Mouse (Mus musculus) gastrocnemius, postnatal 4 days (tissue): ENCODE data around the gene Hist1h2bh. TPM values are rescaled to one million over a fixed set of nuclear protein-coding genes. Genes with fewer than 3 reads are reported as not detected.
A peak's percentile ranks its signal among the peaks of the same experiment; 100 is the strongest.
"Not testable (repeated sequence)": the region's sequence is repeated elsewhere in the genome, so short reads cannot be mapped to it uniquely, and the experiment has no call there.

Source experiments
- DNase-seq, 2 experiments: peaks; one replicate each; pipeline ENCODE4 v3.0.0; 2021 to 2022; ENCODE audit warnings: low spot score in 2 of 2, mixed read lengths in 2 of 2
- total RNA-seq, 2 experiments: library from RNA; stranded (reverse); gene quantifications; 2 replicates each; pipeline ENCODE4 v1.2.3; 2021

Hist1h2bh gene
- total RNA-seq, 2 experiments from 2014 or later = 18.5 to 24.9 TPM

DNA sequence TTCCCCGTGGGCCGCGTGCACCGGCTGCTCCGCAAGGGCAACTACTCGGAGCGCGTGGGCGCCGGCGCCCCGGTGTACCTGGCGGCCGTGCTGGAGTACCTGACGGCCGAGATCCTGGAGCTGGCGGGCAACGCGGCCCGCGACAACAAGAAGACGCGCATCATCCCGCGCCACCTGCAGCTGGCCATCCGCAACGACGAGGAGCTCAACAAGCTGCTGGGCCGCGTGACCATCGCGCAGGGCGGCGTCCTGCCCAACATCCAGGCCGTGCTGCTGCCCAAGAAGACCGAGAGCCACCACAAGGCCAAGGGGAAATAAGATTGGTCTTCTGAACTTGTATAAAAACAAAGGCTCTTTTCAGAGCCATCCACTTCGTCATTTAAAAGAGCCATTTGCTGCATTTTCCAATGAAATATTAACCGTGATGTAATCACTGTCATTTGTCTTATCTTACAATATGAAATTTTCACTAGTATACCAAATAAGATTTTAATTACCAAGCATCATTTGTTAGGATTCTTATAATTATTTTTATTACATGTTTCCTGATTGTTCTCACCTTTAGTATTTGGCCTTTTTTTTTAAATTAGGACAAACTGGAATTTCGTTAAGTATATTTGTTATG lies 31.5 kb upstream of the Hist1h2bh start:
- DNase-seq = not testable (repeated sequence)

DNA sequence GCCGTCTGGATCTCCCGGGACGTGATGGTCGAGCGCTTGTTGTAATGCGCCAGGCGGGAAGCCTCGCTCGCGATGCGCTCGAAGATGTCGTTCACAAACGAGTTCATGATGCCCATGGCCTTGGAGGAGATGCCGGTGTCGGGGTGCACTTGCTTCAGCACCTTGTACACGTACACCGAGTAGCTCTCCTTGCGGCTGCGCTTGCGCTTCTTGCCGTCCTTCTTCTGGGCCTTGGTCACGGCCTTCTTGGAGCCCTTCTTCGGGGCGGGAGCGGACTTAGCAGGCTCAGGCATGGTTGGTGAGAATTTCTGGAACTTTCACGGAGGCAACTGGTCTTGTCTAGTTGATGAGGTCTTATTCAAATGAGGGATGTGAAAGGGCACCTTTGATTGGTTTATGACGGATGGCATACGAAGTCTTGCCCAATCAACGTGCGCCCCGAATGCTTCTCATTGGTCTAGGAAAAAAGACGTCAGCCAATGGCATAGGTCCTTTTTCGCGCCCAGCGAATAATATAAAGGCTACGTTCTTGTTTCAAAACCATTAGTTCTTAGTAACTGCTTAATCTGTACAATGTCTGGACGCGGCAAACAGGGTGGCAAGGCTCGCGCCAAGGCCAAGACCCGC lies 30.8 kb upstream of the Hist1h2bh start, which contains the start of the genes Hist1h2bf and Hist1h2ad:
Hist1h2bf (minus strand) TSS at position 299 of the 627 bp plus-strand sequence.
Hist1h2ad (plus strand) TSS at position 484 of the 627 bp plus-strand sequence.
- peak; percentile 67 to 87 for DNase-seq

DNA sequence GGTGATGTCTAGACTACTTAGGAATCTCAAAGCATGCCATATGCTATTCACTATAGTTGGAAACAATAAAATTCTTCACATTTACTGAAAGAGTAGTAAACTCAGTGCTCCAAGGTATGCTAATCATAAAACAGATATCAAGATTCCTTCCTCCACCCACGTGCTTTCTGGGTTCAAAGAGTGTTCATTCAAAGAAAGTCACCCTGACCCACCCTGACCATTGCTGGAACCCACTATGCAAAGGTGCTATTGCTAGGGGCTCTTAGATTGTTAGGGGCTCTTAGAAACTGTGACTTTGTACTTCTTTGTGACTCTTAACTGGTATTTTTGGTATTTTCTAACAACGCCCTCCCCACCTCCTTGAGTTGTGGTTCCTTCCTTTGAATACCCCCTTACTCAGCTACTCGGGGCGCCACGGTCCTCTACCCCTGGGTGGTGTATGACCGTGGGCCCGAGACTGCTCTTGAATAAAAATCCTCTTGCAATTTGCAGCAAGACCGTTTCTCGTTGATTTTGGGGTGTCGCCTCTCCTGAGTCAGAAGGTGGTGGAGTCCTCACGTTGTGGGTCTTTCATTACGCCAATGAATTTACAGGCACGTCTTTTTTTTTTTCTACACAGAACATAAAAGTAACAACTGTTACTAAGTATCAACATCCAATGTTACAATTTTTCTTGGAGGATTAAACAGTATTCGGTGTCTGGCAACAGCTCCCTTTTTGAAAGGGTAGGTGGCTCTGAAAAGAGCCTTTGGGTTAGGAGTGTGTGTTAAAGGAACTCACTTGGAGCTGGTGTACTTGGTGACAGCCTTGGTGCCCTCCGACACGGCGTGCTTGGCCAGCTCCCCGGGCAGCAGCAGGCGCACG lies 30.1 kb upstream of the Hist1h2bh start:
- not testable (repeated sequence) for DNase-seq

DNA sequence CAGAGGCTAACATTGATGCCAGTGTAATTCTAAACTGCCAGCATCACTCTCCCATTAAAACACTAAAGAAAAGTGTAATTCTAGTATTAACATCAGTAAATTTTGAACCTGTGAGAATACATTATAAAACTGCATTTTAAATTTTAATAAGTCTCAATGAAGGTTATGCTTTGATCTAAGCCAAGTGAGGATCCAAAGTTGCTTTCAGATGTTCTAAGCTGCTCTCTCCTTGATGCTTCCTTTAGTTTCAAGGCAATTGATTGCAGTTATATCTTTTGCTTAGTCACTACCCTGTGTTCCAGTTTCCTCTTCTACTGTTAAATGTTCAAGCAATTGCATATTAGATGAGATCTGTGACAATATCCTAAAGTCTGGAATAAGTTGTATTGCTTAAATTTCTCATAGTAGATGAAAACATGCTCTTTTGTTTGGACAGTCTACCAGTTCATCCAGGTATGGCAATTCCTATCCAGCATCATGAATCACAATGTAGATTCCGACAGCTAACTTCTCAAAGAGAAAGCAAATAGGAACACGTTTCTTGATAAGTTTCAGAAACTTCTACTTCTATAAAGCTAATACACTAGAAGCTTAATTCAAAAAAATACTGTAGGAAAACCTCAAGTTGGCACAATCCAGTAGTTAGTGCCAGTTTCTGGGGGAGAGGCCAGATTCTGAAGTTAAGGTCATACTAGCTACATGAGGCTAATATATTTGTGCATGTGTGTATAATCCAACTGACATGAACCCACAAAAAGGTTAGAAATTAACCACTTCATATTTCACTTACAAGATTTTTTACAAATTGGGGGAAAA lies 29.2 kb upstream of the Hist1h2bh start:
- no peak for DNase-seq

DNA sequence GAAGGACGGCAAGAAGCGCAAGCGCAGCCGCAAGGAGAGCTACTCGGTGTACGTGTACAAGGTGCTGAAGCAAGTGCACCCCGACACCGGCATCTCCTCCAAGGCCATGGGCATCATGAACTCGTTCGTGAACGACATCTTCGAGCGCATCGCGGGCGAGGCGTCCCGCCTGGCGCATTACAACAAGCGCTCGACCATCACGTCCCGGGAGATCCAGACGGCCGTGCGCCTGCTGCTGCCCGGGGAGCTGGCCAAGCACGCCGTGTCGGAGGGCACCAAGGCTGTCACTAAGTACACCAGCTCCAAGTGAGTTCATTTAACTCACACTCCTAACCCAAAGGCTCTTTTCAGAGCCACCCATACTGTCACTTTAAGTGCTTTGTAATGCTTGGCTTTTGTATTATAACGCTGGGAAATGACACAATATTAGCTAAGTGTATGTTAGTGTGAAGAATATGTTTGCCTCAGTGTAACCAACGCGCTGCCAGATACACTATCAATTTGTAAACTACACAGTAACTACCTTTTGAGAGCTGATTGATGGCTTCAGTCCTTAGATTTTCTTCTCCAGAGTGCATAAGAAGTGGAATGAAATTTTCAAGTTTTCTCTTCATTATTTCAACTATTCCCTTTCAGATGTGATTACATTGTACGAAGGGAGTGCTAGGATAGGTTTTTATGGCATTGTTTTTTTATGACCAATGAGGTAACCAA lies 28.5 kb upstream of the Hist1h2bh start:
- DNase-seq = not testable (repeated sequence)

DNA sequence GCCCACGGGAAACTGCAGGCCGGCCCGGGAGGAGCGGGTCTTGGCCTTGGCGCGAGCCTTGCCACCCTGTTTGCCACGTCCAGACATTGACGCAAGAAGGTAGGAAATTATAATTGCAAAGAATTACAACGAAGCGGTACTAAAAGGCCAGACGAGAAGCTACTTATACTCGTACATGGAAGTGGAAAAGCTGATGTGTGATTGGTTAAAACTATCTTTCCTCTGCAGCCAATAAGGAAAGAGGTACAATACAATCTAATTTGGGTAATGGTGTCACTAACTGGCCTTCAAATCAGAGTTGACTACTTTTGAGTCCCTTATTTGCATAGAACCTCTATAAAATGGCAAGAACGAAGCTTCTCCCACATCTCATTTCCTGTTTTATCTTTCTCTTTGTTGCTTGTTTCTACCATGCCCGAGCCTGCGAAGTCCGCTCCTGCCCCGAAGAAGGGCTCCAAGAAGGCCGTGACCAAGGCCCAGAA lies 27.9 kb upstream of the Hist1h2bh start, which contains the start of the genes Hist1h2ae and Hist1h2bg:
Hist1h2ae (minus strand) TSS at position 199 of the 482 bp plus-strand sequence.
Hist1h2bg (plus strand) TSS at position 375 of the 482 bp plus-strand sequence.
- DNase-seq = peak in 1 of 2 experiments; percentile 53

DNA sequence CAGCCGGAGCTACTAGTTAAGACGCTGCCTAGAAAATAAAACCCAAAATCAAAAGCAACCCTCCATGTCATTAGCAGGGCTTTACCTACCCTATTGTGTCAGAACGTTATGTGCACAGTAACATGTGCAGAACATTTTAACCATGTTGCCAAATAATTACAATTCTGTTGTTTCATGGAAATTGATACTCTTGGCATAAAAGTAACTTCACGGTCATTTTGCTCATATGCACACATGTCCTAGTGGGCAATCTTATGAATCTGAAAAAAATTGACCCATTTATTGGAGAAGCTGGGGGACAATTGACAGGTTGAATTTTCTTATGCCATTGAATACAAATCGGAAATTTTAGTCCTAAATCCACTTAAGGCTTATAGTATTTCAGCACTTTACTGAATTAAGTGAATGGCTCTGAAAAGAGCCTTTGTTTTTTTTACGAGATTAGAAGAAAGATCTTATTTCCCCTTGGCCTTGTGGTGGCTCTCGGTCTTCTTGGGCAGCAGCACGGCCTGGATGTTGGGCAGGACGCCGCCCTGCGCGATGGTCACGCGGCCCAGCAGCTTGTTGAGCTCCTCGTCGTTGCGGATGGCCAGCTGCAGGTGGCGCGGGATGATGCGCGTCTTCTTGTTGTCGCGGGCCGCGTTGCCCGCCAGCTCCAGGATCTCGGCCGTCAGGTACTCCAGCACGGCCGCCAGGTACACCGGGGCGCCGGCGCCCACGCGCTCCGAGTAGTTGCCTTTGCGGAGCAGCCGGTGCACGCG lies 27.2 kb upstream of the Hist1h2bh start:
- DNase-seq = not testable (repeated sequence)

DNA sequence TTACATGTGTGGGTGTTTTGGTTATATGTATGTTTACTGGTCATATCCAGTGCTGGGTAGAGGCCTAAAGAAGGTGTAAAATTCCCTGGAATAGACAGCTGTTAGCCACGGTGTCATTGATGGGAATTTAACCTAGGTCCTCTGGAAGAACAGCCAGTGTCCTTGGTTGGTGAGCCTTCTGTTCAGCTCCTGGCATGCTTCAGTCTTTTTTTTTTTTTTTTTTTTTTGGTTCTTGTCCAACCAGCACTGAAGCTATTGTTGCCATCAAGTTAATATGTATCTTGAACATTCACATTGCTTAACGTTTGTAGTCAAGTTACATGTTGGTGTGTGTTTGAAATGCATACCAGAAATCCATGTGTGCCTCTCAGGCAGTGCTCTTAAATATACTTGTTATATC lies 21.3 kb upstream of the Hist1h2bh start:
- no peak for DNase-seq

DNA sequence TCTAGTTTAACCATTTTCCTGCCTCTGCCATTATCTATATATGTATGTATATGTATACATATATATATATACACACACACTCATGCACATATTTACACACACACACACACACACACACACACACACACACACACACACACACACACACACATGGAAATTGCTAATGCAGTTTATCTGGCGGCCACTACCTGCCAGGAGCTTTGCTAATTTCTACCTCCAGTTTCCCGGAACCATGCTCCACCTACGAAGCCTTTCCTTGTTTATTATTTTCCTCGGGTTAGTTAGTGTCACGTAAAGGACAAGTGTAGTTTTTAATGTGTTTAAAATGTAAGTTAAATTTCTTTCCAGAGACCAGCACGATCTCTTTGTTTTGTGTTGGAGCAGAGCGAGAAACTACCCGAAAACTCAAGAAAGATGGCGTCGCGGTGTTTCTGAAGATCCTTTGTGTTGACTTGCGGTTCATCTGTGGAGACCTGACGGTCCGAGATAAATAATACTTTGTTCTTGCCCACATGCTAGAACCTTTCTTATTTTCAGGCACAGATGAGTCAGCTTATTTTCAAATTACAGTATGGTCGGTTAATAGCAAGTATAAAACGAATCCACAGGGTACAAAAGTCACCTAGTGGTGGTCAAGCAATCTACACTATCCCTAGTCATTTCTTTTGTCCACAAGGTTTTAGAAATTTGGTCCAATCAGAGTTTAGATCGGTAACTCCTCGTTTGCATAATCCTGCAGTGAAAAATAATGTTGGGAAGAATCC lies 19.7 kb upstream of the Hist1h2bh start:
- no peak for DNase-seq

DNA sequence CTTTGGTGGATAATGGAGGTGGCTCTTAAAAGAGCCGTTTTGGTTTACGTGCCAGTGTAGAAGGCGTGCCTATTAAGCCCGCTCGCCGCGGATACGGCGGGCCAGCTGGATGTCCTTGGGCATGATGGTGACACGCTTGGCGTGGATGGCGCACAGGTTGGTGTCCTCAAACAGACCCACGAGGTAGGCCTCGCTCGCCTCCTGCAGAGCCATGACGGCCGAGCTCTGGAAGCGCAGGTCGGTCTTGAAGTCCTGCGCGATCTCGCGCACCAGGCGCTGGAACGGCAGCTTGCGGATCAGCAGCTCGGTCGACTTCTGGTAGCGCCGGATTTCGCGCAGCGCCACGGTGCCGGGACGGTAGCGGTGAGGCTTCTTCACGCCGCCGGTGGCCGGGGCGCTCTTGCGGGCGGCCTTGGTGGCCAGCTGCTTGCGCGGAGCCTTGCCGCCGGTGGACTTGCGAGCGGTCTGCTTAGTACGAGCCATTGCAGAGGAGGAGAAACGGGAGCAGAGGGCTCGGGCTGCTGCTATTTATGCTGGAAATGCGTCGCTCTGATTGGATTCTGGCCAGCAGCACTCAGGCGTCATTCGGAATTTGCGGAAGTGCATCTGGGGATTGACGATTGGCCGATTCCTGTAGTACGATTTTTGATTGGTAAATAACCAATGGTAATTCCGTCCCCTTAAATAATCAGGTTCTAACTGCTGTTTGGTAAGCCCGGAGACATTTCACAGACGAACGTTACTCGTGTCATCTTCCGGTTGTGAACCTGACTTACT lies 18.9 kb upstream of the Hist1h2bh start, which contains the start of gene Hist1h3e:
Hist1h3e (minus strand) TSS at position 487 of the 777 bp plus-strand sequence.
- DNase-seq = peak; percentile 84 to 92

DNA sequence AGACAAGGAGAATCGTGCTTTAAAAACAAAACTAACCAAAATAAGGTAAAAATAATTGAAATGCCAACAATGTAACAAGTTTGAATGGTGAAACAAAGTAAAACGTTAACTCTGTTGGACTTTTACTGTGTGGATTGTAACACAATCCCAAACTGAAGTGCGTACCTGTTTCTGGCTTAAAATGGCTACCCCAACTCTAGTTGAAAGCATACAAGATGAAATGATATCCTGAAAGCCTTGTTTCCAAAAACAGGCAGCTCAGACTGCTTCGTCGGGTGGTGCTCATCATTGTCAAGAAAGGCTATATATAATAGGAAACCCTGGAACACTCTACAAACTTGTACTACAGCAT lies 18.3 kb upstream of the Hist1h2bh start:
- not testable (repeated sequence) for DNase-seq

DNA sequence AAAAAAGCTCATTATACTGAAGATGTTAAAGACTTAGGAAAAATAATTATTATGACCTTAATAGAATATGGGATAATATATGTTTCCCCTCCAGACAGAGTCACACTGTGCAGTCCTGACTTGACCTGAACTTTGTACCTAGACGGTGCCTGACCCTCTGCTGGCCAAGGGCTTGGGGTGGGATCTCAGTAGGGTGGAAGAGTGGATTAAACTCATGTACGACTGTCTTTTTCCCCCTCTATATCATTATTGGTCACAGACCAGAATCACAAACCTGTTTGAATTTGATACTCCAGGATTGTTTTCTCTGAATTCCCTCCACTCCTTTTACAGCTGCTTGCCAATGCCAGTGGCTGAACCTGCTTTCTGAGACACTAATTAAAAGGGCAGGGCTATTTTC lies 17.5 kb upstream of the Hist1h2bh start:
- not testable (repeated sequence) for DNase-seq

DNA sequence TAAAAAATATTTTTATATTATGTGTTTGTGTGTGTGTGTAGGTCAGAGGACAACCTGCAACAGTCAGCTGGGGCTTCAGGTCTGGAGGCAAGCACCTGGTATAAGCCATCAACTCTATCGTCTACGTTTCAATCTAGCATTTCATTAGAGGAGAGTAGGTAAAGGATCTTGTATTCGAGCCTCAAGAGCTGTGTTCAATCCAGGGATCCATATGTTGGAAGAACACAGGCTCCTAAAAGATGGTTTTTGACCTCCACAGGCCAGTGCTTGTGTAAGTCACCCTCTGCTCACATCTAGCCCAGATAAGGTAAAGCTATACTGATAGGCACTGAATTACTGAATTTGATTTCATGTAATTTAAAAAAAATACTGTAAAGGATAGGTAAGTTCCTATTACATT lies 13.7 kb upstream of the Hist1h2bh start:
- no peak for DNase-seq

DNA sequence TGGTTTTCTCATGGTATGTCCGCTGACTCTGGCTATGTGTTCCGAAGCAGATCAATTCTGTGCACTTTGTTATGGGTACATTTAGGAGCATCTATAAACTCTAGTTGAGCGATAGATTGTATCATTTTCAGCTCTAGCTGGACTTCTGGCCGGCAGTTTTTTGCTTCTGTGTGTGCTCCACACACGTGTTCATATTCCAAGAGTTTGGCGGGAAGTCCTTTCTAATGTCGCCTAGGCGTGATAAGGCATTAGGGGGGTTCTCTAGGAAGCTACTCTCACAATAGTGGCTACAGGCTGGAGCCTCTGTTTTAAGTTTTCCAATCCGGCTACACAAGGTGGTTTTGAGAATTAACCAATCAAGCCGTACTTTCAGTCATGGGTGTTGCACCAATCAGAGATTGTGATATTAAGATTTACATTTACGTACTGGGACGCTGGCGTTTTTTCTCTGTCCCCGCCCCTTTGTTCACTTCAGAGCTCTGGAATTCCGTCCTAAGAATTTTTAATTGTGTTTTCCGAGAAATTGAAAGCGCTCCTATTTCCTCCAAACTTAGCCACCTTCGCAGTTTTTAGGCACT lies 12.7 kb upstream of the Hist1h2bh start:
- DNase-seq = peak in 1 of 2 experiments; percentile 43

DNA sequence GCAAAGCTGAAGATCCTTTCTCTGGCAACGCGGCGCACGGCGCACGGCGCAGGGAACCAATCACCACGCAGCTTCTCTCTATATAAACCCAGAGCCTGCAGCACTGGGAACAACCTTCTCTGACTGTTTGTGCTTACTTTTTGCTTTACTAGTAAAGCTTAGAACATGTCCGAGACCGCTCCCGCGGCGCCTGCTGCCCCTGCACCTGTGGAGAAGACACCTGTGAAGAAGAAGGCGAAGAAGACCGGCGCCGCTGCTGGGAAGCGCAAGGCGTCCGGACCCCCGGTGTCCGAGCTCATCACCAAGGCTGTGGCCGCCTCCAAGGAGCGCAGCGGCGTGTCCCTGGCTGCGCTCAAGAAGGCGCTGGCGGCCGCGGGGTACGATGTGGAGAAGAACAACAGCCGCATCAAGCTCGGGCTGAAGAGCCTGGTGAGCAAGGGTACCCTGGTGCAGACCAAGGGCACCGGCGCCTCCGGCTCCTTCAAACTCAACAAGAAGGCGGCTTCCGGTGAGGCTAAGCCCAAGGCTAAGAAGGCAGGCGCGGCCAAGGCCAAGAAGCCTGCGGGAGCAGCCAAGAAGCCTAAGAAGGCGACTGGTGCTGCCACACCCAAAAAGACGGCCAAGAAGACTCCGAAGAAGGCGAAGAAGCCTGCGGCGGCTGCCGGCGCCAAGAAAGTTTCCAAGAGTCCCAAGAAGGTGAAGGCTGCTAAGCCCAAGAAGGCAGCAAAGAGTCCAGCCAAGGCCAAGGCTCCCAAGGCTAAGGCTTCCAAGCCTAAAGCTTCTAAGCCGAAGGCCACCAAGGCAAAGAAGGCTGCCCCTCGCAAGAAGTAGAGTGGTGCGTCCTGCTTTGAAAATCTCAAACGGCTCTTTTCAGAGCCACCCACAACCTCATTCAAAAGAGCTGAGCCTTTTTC lies 12.0 kb upstream of the Hist1h2bh start:
- peak in 1 of 2 experiments; percentile 71 for DNase-seq

DNA sequence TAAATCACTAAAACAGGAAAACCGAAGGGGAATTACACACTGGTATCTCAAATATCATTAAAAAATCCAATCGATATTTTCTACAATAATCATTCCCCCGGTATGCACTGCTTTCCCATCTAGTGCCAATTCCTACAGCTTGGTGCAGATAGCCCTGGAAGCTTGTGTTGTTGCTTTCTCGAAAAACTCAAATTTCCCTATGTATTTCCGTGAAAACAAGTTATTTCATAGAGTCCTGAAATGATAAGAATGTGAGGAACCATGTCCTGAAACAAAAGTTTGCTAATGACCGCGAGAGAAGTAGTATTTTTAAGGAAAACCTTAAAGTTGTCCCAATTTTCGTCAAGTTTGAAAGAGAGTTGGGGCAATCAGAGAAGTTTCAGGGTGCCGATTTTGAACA lies 11.2 kb upstream of the Hist1h2bh start:
- no peak for DNase-seq
